Mouse (Mus musculus) kidney, embryonic 16.5 days (tissue): ENCODE measurements at regions not wholly inside any gene's neighbourhood (a gene's known extent, or its start where the extent isn't known, plus 50 kb on each side); places are given as distances from the start of the nearest gene placed in this dataset.
A peak's percentile ranks its signal among the peaks of the same experiment; 100 is the strongest.

Experiments used
- ATAC-seq: fragments of 200-750 bp; cut with Nextera tagmentation; 2 replicates; pipeline ENCODE4 v1.8.0; 2017; ENCODE audit warnings: moderate TSS enrichment; ENCODE audit not compliant: low FRiP score, low TSS enrichment
- H3K27ac ChIP-seq: fragments of 300-500 bp; sonication (generic); 2 replicates; pipeline ENCODE4 v1.5.1; 2014; ENCODE audit warnings: low read length
- H3K27me3 ChIP-seq: fragments of 300-500 bp; sonication (generic); 2 replicates; pipeline ENCODE4 v1.6.1; 2014; ENCODE audit warnings: low read length, control low read depth, mixed read lengths; ENCODE audit not compliant: insufficient read depth
- H3K36me3 ChIP-seq: fragments of 300-500 bp; sonication (generic); 2 replicates; pipeline ENCODE4 v1.6.1; 2014; ENCODE audit warnings: low read length, control low read depth, mixed read lengths; ENCODE audit not compliant: insufficient read depth
- H3K4me1 ChIP-seq: fragments of 300-500 bp; sonication (generic); 2 replicates; pipeline ENCODE4 v1.6.1; 2014; ENCODE audit warnings: low read length, control low read depth, mixed read lengths; ENCODE audit not compliant: insufficient read depth
- H3K4me2 ChIP-seq: fragments of 300-500 bp; sonication (generic); replicated peaks from 2 replicates; pipeline ENCODE4 v1.6.1; 2014; ENCODE audit warnings: low read depth, low read length
- H3K4me3 ChIP-seq: fragments of 300-500 bp; sonication (generic); 2 replicates; pipeline ENCODE4 v1.5.1; 2014; ENCODE audit warnings: mild to moderate bottlenecking, low read length
- H3K9ac ChIP-seq: fragments of 300-500 bp; sonication (generic); replicated peaks from 2 replicates; pipeline ENCODE4 v1.6.1; 2014; ENCODE audit warnings: low read length
- H3K9me3 ChIP-seq: fragments of 300-500 bp; sonication (generic); 2 replicates; pipeline ENCODE4 v1.6.1; 2016; ENCODE audit warnings: low read length, control low read depth
- WGBS: fragments of 180-500 bp; shearing (Covaris S2); extraction: QIAGEN DNeasy Blood & Tissue Kit; methylation state at CpG from one replicate; pipeline ENCODE4 v1.1.7; 2014; 5-methylcytosine and 5-hydroxymethylcytosine counted together

- 82% methylated on average over 8 of the region's 11 CpGs for WGBS
- H3K4me3 ChIP-seq = no peak overlapping the region
- H3K4me2 ChIP-seq = no peak overlapping the region
- no peak overlapping the region for H3K27ac ChIP-seq
- H3K9me3 ChIP-seq = no peaks in the 10 kb centered on the region
- no peaks in the 10 kb centered on the region for H3K27me3 ChIP-seq
- no peaks in the 10 kb centered on the region for H3K4me1 ChIP-seq
- ATAC-seq = no peak
- no peaks in the 10 kb centered on the region for H3K36me3 ChIP-seq
- H3K9ac ChIP-seq = no peak overlapping the region
Measured at GRCm38 (mm10) chr8:116227003-116227402, 277.8 kb upstream of the Dynlrb2 start.

DNA sequence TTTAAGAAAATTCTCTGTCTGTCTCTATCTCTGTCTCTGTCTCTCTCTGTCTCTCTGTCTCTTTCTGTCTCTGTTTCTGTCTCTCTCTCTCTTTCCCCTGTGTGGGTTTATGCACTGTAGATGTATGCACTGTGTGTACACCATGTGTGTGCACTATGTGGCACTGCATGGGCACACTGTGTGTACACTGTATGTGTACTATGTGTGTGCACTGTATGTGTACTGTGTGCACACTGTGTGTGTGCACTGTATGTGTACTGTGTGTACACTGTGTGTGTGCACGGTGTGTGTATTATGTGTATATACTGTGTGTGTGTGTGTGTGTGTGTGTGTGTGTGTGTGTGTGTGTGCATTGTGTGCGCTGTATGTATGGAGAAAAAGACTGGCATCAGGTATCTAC is 281.5 kb upstream of the Dynlrb2 start:
- WGBS = 100% methylated on average over 2 of the region's 2 CpGs
- Histone ChIP-seq H3K4me3 (no peak overlapping the region), H3K27ac (no peak overlapping the region), H3K4me2 (no peak overlapping the region), H3K27me3 (no peaks in the 10 kb centered on the region), H3K36me3 (no peaks in the 10 kb centered on the region), H3K9ac (no peak overlapping the region), H3K9me3 (no peaks in the 10 kb centered on the region), H3K4me1 (no peaks in the 10 kb centered on the region)
- ATAC-seq = no peak

DNA sequence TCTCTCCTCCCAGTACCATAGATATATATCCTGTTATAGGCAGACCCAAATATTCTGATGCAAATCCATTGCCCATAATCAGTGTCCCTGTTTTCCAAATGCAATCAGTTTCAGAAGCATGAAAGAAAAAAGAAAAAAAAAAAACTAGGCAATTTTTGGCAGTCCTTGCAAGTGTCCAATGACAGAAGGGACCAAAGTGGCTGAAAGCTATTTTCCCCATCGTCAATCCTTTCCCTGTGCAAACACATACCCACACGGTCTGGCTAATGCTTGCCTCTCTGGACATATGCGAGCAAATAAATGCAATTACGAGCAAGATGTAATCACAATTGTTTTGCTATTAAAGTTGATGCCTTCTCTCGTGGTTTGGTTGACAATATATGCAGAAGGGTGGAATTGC is 288.9 kb upstream of the Dynlrb2 start:
- Histone ChIP-seq H3K27ac (no peak overlapping the region), H3K4me2 (no peak overlapping the region), H3K4me3 (no peak overlapping the region), H3K4me1 (no peaks in the 10 kb centered on the region), H3K9me3 (no peaks in the 10 kb centered on the region), H3K9ac (no peak overlapping the region), H3K36me3 (no peaks in the 10 kb centered on the region), H3K27me3 (no peaks in the 10 kb centered on the region)
- ATAC-seq = no peak
- 67% methylated on average over 5 of the region's 5 CpGs for WGBS

DNA sequence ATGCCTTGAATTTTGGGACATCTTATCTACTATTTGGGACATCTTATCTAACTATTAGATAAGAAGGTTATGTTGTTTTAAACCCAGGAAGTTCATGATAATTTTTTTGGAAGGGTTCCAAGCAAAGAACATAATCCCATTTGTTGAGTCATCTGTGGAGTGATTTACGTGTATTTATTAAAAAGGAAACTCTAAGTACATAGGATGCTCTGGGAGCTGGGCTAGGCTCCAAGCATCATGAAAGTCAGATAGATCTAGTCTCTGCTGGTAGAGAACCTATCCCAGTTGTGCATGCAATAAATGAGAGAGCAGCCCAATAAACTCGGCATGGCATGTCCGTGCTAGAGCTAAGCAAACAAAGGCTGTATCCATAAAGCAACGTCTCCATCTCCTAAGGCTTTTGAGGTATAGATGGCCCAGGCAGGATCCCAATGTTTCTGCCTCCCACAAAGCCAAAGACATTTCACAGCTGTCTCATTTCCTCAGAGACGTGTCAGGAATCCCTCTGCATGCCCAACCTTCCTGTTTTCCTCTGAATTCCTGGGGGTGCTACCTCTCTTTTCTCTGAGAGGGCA is 289.4 kb upstream of the Dynlrb2 start:
- Histone ChIP-seq H3K27me3 (no peaks in the 10 kb centered on the region), H3K36me3 (no peaks in the 10 kb centered on the region), H3K4me3 (no peak overlapping the region), H3K27ac (no peak overlapping the region), H3K9ac (no peak overlapping the region), H3K9me3 (no peaks in the 10 kb centered on the region), H3K4me1 (no peaks in the 10 kb centered on the region), H3K4me2 (no peak overlapping the region)
- WGBS = 23% methylated on average over 5 of the region's 5 CpGs
- ATAC-seq = 0 out of 2 replicates have a peak, but pooled peaks have one; percentile 46

DNA sequence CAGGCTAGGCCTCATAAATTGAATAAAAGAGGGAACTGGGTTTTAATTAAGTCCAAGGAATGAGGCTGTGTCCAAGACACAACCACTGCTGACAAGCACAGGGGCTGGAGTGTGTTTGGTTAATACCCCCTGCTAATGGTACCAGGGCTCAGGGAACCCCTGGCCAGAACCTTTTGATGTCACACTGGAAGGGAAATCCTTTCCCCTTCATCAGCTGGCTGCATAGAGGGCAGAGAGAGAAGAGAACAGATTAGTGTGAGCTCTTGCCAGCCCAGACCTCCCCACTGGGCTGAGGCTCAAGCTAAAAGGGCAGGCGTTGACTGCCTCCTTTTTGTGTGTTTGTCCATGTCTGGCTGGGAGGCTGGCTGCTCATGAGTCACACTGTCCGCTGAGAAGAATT is 301.1 kb upstream of the Dynlrb2 start:
- Histone ChIP-seq H3K9ac (no peak overlapping the region), H3K36me3 (no peaks in the 10 kb centered on the region), H3K4me1 (0 out of 2 replicates have a peak, but pooled peaks cover 2% of the 10 kb centered on the region), H3K27me3 (no peaks in the 10 kb centered on the region), H3K9me3 (peaks cover 13% of the 10 kb centered on the region; the same call in 1 of the 2 replicates), H3K4me2 (no peak overlapping the region), H3K27ac (no peak overlapping the region), H3K4me3 (no peak overlapping the region)
- ATAC-seq = no peak
- WGBS = 74% methylated on average over 2 of the region's 2 CpGs

- no peak for ATAC-seq
- 0 out of 2 replicates have a peak, but pooled peaks cover 2% of the 10 kb centered on the region for H3K4me1 ChIP-seq
- H3K27me3 ChIP-seq = no peaks in the 10 kb centered on the region
- no peak overlapping the region for H3K27ac ChIP-seq
- H3K36me3 ChIP-seq = no peaks in the 10 kb centered on the region
- 0 out of 2 replicates have a peak, but pooled peaks cover 2% of the 10 kb centered on the region for H3K9me3 ChIP-seq
- no peak overlapping the region for H3K4me3 ChIP-seq
- no peak overlapping the region for H3K4me2 ChIP-seq
- H3K9ac ChIP-seq = no peak overlapping the region
- 52% methylated on average over 11 of the region's 11 CpGs for WGBS
Measured at GRCm38 (mm10) chr8:116200459-116200999, 304.2 kb upstream of the Dynlrb2 start.

DNA sequence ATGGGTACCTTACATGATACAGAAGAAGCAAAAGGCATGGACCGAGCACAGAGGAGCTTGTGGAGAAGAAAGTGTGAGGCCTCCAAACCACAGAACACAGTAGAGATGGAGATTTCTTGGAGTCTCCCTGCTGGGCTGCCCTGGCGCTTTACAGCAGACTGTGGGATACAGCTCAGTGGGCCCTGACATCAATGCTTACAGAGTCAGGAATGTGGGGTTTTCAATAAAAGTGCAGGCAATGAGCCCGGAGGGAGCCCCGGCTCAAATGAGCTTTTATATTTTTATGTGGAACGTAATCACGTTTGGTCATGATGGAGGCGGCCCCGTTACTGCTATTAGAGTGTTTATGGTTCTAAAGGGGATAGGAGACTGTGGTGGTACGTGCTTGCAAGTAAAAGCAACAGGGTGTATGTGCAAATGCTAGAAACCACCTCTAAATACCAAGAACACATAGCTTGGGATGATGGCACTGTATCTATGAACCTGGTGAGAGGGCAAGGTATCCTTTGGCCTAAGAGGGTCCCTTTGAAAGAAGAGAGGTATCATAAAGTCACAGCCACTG is 308.1 kb upstream of the Dynlrb2 start:
- Histone ChIP-seq H3K36me3 (no peaks in the 10 kb centered on the region), H3K4me3 (no peak overlapping the region), H3K4me1 (peaks cover 8% of the 10 kb centered on the region; the same call in 1 of the 2 replicates), H3K27me3 (no peaks in the 10 kb centered on the region), H3K27ac (no peak overlapping the region), H3K9me3 (no peaks in the 10 kb centered on the region), H3K4me2 (no peak overlapping the region), H3K9ac (no peak overlapping the region)
- 81% methylated on average over 9 of the region's 9 CpGs for WGBS
- ATAC-seq = no peak

DNA sequence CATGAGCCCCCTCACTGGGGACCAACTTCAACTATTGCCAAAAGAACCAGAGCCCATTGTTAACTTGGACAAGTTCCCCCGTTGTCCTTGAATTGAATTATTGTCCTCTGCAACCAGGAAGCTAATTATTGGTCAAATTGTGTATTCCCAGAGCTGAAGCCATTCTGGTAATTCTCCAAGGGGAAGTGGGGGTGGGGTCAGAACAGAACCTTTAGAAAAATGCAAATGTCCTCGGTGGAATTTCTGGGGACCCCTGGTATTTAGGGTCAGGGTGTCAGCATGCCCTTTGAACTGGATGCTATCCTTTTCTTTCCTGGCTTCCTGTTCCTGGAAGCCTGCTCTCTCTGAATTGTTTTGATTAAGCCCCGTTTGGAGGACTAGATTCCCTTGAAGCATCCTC is 312.7 kb upstream of the Dynlrb2 start:
- H3K4me3 ChIP-seq = no peak overlapping the region

DNA sequence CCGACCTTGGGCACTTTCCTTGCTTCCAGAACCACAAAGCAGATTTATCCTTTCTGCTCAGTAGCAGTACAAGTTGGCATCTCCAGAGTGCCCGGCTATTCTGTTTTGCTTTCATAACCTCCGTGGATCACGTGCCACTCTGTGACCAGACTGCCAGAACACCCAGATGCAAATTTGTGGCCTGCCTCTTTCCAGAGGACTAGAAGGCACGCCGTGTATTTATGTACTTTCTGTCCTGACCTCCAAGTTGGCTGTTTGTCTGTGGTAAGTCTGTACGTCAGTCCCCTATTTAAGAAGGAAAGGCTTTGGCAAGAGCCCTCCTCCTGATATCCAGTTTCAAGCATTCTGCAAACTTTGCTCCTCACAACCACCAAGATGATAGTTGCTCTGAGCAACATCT is 319.6 kb upstream of the Dynlrb2 start:
- Histone ChIP-seq H3K4me2 (no peak overlapping the region), H3K9ac (no peak overlapping the region), H3K27ac (no peak overlapping the region), H3K9me3 (no peaks in the 10 kb centered on the region), H3K4me3 (no peak overlapping the region), H3K36me3 (no peaks in the 10 kb centered on the region), H3K27me3 (no peaks in the 10 kb centered on the region), H3K4me1 (peaks cover 12% of the 10 kb centered on the region; the same call in 1 of the 2 replicates)
- whole genome bisulfite sequencing = 62% methylated on average over 7 of the region's 7 CpGs
- ATAC-seq = no peak

More for the DNA sequence above, 312.7 kb upstream of the Dynlrb2 start:
- no peak for ATAC-seq
- Histone ChIP-seq H3K36me3 (no peaks in the 10 kb centered on the region), H3K4me2 (no peak overlapping the region), H3K9ac (no peak overlapping the region), H3K9me3 (no peaks in the 10 kb centered on the region), H3K27me3 (no peaks in the 10 kb centered on the region), H3K27ac (no peak overlapping the region), H3K4me1 (peaks cover 12% of the 10 kb centered on the region)
- 18% methylated on average over 3 of the region's 3 CpGs for WGBS

DNA sequence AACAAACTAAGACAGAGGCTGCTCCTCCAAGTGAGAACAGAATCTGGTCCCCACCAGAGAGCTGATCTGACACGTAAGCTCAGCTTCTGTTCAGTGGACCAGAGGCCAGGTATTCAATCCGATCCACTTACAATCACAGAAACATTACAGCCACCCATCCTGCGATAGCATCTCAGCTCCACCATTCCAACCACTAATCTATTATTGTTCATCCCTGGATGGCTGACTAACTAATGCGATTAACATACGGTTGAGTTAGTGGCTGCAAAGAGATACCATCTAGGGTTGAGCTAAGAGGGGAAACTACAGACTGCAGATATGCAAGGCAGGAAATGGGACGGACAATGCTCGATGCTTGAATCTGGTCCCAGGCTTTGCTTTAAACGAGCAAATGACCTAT is 320.5 kb upstream of the Dynlrb2 start:
- Histone ChIP-seq H3K9me3 (no peaks in the 10 kb centered on the region), H3K36me3 (no peaks in the 10 kb centered on the region), H3K4me1 (peaks cover 12% of the 10 kb centered on the region; the same call in 1 of the 2 replicates), H3K27ac (no peak overlapping the region), H3K4me2 (no peak overlapping the region), H3K9ac (no peak overlapping the region), H3K27me3 (no peaks in the 10 kb centered on the region), H3K4me3 (no peak overlapping the region)
- no peak for ATAC-seq
- 71% methylated on average over 8 of the region's 8 CpGs for WGBS
